Mouse (Mus musculus) heart, embryonic 13.5 days (tissue): ENCODE measurements around the gene Gorasp2. TPM values are rescaled to one million over a fixed set of nuclear protein-coding genes. Genes with fewer than 3 reads are reported as not detected.

ENCODE experiments used
- ATAC-seq: fragments of 200-750 bp; cut with Nextera tagmentation; 2 replicates; pipeline ENCODE4 v1.8.0; 2017; ENCODE audit warnings: moderate TSS enrichment; ENCODE audit not compliant: insufficient number of reproducible peaks, low FRiP score, low TSS enrichment; ENCODE audit errors: extremely low read depth
- H3K27ac ChIP-seq: fragments of 300-500 bp; sonication (generic); replicated peaks from 2 replicates; pipeline ENCODE4 v1.5.1; 2015; ENCODE audit warnings: moderate library complexity, mild to moderate bottlenecking, inconsistent platforms
- H3K27me3 ChIP-seq: fragments of 300-500 bp; sonication (generic); replicated peaks from 2 replicates; pipeline ENCODE4 v1.6.1; 2015; ENCODE audit warnings: mild to moderate bottlenecking, inconsistent platforms
- H3K36me3 ChIP-seq: fragments of 300-500 bp; sonication (generic); 2 replicates; pipeline ENCODE4 v1.6.1; 2015; ENCODE audit warnings: mild to moderate bottlenecking, inconsistent platforms
- H3K4me1 ChIP-seq: fragments of 300-500 bp; sonication (generic); 2 replicates; pipeline ENCODE4 v1.6.1; 2015; ENCODE audit warnings: inconsistent platforms
- H3K4me2 ChIP-seq: fragments of 300-500 bp; sonication (generic); 2 replicates; pipeline ENCODE4 v1.6.1; 2015; ENCODE audit warnings: inconsistent platforms, mild to moderate bottlenecking, moderate library complexity
- H3K4me3 ChIP-seq: fragments of 300-500 bp; sonication (generic); 2 replicates; pipeline ENCODE4 v1.5.1; 2015; ENCODE audit warnings: moderate library complexity, mild to moderate bottlenecking, inconsistent platforms
- H3K9ac ChIP-seq: fragments of 300-500 bp; sonication (generic); 2 replicates; pipeline ENCODE4 v1.6.1; 2015; ENCODE audit warnings: inconsistent platforms, mild to moderate bottlenecking, moderate library complexity
- H3K9me3 ChIP-seq: fragments of 300-500 bp; sonication (generic); 2 replicates; pipeline ENCODE4 v1.6.1; 2016; ENCODE audit warnings: inconsistent platforms
- WGBS: fragments of 180-500 bp; shearing (Covaris S2); methylation state at CpG from one replicate; pipeline ENCODE4 v1.1.7; 2015; ENCODE audit warnings: mixed read lengths; 5-methylcytosine and 5-hydroxymethylcytosine counted together
- polyA plus RNA-seq: library from polyadenylated mRNA; unstranded; fragments of >200 nt; fragmentation: Nextera tagmentation; extraction: Ambion mirVana; gene quantifications from 2 replicates; pipeline ENCODE4 v1.2.1, GENCODE M21; 2015

Gene Gorasp2
- polyA plus RNA-seq, 1 experiment from 2014 or later = 147 TPM

DNA sequence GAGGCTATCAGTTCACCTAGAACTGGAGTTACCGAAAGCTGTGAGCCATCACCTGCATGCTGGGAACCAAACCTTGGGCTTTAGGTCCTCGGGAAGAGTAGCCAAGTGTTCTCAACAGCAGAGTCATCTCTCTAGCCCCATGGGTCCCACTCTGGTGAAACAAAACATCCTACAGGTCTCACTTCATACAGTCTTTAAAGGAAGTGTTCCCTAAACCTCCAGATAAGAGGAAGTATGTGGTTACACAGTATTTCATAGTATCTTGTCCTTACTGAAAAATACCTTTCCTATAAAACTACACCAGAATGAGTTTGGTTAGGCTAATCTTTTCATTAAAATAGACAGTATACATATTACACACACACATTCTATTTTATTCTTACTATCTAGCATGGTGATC lies 81.2 kb downstream of the Gorasp2 start:
- Histone ChIP-seq H3K4me1 (no peaks in the 10 kb centered on the region), H3K9ac (no peak overlapping the region), H3K4me3 (no peak overlapping the region), H3K36me3 (peaks cover 76% of the 10 kb centered on the region), H3K27ac (no peak overlapping the region), H3K27me3 (no peaks in the 10 kb centered on the region), H3K4me2 (no peak overlapping the region), H3K9me3 (no peaks in the 10 kb centered on the region)
- 79% methylated on average over 2 of the region's 2 CpGs for WGBS
- ATAC-seq = no peak

DNA sequence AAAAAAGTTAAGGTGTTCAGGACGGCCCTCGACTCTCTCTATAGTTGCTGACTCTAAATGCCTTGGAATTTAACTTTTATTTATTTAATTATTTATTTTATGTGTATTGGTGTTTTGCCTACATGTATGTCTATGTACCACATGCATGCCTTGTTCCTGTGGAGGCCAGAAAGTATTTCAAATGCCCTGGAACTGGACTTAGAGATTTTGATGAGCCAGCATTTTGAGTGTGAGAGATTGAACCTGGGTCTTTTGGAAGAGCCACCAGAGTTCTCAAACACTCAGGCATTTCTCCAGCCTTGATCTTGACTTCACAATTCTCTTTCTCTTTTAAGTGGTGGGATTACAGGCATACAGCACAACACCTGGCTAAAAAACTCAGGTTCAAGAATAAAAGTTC lies 90.3 kb downstream of the Gorasp2 start:
- H3K27ac ChIP-seq = no peak overlapping the region
- 100% methylated on average over 2 of the region's 2 CpGs for WGBS
- H3K9me3 ChIP-seq = no peaks in the 10 kb centered on the region
- H3K4me1 ChIP-seq = no peaks in the 10 kb centered on the region
- peaks cover 55% of the 10 kb centered on the region for H3K36me3 ChIP-seq
- no peak overlapping the region for H3K4me3 ChIP-seq
- no peaks in the 10 kb centered on the region for H3K27me3 ChIP-seq
- no peak overlapping the region for H3K9ac ChIP-seq
- no peak for ATAC-seq
- H3K4me2 ChIP-seq = no peak overlapping the region

DNA sequence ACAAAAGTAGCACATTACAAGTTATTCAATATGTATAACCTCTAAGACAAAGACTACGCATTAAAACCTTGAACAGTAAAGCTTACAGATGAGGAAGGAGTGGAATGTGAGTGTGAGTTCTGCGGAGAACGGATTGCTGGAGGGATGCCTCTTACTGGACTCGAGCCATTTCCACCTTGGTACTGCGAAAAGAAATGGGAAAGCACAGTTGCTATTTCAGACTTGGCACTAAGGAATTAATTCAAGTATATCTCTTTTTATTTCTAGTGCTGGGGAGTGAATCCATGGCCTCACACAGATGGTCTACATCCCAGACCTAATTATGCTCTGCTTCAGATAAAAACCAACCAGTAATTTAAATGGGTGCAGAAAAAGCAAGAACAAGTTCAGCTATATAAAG lies 90.8 kb downstream of the Gorasp2 start:
- no peak overlapping the region for H3K4me3 ChIP-seq
- H3K36me3 ChIP-seq = peaks cover 54% of the 10 kb centered on the region
- H3K4me1 ChIP-seq = no peaks in the 10 kb centered on the region
- 94% methylated on average over 5 of the region's 5 CpGs for WGBS
- H3K4me2 ChIP-seq = no peak overlapping the region
- no peak overlapping the region for H3K9ac ChIP-seq
- ATAC-seq = no peak
- H3K27ac ChIP-seq = no peak overlapping the region
- no peaks in the 10 kb centered on the region for H3K9me3 ChIP-seq
- H3K27me3 ChIP-seq = no peaks in the 10 kb centered on the region

Other genes starting within 250 kb of the Gorasp2 start
- gene Sp5, start 186.7 kb upstream of the Gorasp2 start, polyA plus RNA-seq = 0.53 and 0.86 TPM in 2 replicates
- 0.59 and 0.64 TPM in 2 replicates for gene Erich2, start 152.8 kb upstream of the Gorasp2 start, polyA plus RNA-seq
- gene Gad1, start 108.5 kb upstream of the Gorasp2 start, polyA plus RNA-seq = 0.22 and 0.23 TPM in 2 replicates
- 2.0 and 2.3 TPM in 2 replicates for gene Gm26558, start 532 bp downstream of the Gorasp2 start, polyA plus RNA-seq
- 18.0 and 18.8 TPM in 2 replicates for gene Tlk1, start 164.2 kb downstream of the Gorasp2 start, polyA plus RNA-seq